Mouse (Mus musculus) heart, adult 8-10 months (tissue): ENCODE data around the gene Zfp106. TPM values are rescaled to one million over a fixed set of nuclear protein-coding genes. Genes with fewer than 3 reads are reported as not detected.
A peak's percentile ranks its signal among the peaks of the same experiment; 100 is the strongest.

Source experiments
- DNase-seq: peaks from one replicate; pipeline ENCODE4 v3.0.0; 2022; ENCODE audit warnings: low spot score
- total RNA-seq, 4 experiments: library from RNA; stranded (reverse); gene quantifications; 2 replicates each; pipeline ENCODE4 v1.2.4; 2022

Zfp106 gene
- total RNA-seq, 4 experiments from 2014 or later = 499 to 578 (median 540) TPM

DNA sequence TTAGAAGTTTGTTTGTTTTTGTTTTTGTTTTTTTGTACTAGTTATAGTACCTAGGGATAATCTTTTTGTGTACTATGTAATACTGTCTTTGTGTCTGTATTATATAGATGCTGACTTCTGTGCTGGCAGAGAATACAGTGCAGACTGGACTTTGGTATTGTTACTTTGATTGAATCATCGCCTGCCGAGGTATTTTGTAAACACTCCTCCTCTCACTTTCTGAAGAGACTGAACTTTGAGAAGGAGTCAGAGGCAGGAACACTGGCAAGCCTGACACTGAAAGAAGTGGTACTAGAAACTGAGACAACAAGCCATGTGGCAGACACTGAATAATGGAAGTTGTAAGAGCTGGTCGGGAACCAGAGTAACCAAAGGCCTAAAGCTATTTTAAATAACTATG is 6.8 kb downstream of the Zfp106 start:
- DNase-seq = no peak

DNA sequence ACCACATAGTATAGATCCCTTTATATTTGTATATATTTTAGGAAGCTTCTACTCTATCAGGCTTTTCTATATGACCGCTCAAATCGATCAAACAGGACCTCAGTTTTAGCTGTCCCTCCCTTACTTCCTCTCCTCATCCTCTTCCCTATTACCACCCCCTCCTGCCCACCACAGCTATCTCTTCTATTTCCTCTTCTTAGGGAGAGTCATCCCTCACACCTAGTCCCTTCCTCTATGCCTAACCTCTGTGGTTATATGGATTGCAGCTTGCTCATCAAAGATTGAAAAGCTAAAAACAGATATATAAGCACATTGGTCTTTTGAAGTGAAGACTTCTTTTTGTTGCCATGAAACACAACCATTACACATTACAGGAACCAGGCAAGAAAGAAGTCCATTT is 18.9 kb downstream of the Zfp106 start:
- no peak for DNase-seq

DNA sequence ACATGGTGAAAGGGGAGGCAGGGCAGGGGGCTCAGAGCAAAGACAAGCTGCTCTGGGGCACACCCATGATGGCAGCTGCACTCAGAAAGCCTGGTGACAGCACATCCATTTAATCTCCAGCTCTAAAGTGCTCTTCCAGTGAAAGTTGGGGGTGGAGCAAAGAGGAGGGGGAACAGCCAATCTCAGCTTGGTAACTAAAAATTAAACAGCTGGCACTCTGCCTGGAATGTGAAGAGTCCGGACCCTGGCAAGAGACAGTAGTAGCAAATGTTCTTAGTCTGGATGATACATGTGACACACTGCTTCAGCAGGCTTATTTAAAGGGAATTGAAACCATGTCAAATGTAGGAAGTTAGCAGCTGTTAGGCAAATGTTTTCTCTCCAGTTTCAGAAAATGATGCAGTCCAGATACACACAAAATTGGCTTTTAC is 23.9 kb downstream of the Zfp106 start:
- DNase-seq = peak; percentile 95

DNA sequence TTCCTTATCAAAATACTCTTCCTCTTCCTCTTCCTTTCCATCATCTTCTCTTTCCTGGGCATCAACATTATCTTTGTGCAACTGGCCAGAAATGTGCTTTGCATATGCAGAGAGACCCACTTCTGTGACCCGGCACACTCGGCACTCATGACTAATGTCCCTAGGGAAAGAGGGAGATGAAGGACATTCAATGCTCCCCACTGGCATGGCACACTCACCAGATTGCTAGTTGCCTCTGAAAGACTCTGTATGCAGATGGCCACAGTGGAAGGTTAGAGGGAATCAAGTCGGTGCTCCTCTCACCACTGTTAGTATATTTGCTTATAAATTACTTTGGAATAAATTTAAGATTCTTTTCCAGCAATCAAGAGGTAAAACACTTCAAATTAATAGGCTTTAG is 24.3 kb downstream of the Zfp106 start:
- DNase-seq = peak; percentile 24

DNA sequence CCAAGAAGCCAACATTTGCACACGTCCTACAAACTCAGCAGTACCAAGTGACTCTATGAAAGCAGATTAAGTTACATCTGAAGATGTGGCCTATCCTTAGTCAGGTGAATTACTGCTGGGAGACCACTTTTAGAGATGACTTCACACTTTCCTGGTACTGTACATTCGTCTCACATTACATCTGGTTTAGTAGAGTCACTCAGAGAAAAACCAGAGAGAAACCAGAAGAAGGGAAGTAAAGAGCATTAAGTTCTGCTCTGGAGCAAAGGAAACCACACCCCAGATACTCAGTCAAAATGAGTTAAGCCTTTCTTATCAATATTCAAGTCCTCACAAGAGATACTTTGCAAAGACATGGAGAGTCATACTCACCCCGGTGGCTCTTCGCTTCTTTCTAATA is 32.4 kb downstream of the Zfp106 start:
- no peak for DNase-seq

DNA sequence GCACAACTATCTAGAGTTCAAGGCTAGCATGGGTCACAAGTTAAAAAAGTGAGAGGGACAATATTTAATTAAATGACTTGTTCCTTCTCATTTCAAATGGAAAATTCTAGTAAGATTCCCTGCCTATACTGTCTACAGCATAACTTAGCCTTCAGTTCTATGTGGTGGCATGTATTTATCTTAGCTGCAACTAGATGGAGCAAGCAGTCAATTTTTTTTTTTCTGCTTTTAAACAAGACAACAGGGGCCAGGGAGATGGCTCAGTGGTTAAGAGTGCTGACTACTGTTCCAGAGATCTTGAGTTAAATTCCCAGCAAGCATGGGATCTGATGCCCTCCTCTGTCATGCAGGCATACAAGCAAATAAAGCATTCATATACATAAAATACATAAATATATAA is 34.1 kb downstream of the Zfp106 start:
- DNase-seq = no peak

DNA sequence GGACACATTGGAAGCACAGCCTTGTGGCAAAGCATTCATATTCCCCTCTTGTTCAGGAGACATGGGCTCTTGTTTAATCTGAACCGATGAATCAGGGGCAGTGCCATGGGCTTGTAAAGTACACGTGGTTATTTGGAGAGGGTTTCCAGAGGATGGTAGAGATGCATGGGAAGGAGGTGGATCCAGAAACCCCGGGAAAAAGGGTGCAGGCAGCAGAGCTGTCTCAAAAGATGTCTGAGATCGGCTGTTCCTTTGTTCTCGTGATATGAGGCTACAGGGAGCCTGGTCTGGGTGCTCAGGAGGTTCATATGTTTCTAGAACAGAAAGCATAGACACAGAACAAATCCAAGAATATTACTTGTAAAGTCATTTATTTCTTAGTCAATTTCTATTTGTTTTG is 36.9 kb downstream of the Zfp106 start:
- DNase-seq = no peak

DNA sequence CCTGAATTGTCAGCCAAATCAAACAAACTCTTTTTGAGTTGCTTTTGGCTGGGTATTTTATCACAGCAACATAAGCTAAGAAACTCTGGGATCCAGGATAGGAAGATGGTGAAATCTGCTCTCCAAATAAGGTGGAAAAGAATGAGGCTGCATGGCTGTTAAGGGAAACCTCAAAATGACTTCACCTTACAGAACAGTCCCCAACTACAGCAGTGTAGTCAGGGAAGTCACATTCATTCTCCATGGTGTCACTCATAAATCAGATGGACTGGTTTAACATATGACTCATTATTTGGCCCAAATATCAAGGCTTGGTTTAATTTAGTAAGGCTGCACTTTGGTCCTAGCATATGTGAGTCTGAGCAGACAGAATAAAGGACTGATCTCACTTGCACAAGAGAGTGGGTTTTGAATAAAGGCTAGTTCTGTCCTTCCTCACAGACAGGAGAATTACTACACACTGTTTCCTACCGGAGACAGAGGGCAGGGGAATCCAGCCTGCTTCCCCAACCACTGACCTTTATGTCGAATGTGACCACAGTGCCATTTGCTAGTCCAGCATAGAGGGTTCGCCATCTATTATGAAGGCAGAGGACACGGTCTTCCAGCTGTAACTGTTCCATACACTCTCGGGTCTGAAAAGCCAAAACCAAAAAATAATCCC is 45.0 kb downstream of the Zfp106 start:
- peak; percentile 11 for DNase-seq

DNA sequence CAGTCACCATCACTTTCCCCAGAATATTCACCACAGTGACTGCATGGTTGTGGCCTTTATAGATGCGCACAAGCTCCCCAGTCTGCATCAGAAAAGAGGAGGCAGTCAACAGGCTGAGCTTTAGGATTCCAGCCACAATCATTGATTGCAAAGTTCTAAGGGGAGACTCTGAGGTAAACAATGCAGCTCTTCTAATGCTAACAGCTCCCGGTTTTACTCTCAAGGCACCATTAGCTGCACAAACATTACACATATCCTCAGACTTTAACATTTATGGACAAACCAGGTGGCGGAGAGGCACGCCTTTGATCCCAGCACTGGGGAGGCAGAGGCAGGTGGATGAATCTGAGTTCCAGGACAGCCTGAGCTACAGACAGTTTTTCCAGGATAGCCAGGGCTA is 49.5 kb downstream of the Zfp106 start:
- DNase-seq = no peak

DNA sequence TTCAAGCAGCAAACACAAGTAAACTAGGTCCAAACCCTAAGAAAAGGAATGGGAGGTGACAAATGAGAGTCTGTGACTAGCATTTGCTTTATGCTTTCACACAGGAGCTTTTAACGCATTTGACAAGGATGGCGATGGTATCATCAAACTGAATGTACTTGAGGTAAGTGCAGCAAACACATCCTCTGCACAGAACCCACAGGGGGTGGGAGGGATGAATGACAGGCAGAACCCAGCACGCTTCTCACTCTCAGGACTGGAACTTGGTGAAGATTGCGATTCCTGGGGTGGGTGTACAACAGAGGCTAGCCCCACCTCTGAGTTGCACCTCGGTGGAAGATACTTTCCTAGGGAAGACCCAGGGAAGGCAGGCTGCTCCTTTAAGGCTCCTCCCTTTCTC is 59.7 kb downstream of the Zfp106 start:
- no peak for DNase-seq

DNA sequence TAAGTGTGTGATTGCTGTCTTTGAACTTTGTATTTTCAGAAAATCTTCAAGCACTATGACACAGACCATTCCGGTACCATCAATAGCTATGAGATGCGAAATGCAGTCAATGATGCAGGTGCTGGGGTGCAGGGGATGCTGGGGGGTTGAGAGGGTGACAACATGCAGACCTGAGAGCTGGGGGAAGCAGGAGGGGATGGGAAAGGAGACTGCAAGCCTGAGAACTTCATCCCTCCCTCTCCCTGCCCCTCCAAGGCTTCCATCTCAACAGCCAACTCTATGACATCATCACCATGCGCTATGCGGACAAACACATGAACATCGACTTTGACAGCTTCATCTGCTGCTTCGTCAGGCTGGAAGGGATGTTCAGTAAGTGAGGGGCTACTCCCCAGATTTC is 60.5 kb downstream of the Zfp106 start:
- DNase-seq = no peak

DNA sequence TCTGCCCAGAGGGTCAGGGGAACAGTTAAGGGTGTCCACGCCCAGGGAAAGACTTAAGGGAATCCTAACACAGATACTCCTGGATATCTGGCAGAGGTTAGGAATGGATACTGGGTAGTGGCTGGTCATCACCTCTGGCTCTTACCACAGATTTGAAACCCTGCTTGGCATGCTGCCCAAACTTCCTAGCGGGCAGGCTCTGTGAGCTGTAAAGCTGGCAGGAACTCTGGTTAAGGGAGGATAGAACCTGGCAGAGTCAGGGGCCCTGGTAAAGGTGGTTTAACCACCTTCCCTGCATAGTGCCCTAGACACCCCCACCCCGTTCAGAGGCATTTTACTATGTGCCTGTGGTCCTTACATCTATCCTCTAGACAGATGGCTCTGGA is 61.0 kb downstream of the Zfp106 start:
- no peak for DNase-seq

DNA sequence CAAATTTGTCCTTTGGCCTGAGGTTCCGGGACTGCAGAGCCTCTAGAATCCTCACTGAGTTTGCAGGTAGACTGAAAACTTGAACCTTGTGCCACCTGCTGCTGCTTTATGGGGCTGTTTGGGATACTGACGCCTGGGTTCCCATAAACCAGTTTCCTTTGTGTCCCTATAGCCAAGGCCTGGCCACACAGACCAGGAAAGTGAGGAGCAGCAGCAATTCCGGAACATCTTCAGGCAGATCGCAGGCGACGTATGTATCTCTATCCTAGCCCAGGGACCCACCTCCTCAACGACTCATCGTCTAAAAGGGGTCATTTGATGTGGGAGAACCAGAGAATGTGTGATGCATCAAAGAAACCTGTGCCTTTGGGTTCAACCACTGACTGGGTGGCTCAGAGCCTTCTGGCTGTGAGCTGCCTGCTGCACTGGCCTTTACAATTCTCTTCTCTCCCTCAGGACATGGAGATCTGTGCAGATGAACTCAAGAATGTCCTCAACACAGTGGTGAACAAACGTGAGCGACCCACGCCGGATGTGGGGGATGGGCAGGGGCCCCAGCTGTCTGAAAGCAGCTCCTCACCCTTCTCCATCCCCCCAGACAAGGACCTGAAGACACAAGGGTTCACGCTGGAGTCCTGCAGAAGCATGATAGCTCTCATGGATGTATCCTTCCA is 61.6 kb downstream of the Zfp106 start:
- DNase-seq = no peak

DNA sequence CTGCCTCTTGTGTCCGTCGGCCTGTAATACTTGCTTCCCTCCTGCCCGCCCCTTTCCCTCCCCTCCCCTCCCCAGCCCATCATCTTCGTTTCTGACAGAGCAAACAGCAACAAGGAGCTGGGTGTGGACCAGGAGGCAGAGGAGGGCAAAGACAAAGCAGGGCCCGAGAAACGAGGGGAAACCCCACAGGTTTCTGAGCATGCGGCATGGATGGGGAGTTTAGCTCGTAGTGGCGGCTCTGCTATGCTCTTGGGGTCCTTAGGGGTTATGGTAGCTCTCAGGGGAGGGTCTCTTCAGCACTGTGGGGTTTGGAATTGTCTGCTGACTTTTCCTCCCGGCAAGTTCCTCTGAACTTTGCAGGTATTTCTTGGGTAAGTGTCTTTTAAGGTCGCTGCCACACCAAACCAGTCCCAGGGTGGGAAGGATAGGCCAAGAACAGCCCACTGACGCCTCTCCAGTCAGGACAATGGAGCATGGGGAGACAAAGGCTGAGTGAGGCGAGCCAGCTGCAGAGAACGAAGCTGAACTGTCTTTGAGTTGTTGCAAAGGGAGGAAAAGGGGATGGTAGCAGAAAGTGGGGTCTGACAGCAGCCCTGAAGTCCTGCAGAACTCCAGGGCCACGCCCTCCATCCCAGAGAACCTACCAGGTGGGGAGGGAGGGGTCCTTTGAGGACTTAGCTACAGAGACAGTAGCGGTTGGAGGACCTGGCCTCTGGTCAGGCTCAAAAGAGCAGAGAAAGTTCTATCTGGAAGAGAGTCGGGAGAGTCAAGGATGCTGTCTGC is 62.3 kb downstream of the Zfp106 start:
- no peak for DNase-seq

DNA sequence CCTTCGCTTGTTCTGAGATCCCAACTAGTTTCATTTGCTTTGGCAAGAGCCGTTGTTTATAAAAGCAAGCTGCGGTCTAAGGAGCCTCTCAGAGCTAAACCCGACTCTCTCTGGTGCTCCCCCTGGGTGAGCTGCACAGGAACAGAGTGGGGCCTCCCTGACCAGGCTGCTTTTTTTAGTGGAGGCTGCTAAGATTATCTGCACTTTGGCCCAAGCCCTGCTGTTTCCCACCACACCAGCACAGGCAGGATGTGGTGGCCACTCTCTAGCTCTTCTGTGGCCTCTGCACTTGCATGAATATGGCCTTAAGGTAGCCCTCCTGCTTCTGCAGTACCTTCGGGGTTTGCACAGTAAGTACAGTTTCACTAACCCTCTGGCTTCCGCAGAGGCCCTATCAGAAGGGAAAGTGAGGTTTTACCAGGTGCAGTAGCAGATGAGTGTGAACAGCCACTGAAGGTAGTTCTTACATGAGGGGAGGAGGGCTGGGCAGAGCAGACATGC is 63.6 kb downstream of the Zfp106 start:
- DNase-seq = no peak

DNA sequence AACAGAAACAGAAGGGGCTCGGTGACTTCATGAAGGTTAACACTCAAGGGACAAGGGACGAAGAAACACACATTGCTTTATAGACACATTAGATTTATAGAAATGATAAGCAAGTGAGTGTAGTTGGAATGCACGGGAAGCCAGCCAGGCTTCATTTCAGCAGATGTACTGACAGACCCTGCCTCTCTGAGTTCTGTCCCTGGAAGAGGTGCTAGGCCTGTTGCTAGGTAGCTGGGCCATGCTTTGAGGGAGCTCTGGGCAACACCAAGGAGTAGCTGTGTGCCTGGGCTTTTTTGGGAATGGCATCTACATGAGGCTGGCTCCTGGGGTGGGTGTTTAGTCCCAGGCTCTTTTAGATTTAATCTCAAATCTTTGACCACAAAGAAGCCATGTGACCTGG is 67.1 kb downstream of the Zfp106 start:
- no peak for DNase-seq

DNA sequence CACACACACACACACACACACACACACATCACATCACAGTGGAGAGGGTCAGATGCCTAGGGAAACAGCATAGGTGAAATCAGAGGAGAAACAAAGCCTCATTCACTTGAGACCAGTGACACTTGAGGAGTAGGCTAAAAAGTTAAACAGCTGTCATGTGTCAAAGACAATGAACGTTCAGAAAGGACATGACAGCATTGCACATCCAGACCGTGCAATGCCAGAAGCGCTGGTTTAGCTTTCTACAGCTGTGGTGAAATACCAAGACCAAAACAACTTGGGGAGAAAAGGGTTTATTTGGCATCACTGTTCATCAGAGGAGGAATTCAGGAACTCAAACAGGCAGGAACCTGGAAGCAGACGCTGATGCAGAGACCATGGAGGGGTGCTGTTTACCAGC is 70.4 kb downstream of the Zfp106 start:
- DNase-seq = no peak

DNA sequence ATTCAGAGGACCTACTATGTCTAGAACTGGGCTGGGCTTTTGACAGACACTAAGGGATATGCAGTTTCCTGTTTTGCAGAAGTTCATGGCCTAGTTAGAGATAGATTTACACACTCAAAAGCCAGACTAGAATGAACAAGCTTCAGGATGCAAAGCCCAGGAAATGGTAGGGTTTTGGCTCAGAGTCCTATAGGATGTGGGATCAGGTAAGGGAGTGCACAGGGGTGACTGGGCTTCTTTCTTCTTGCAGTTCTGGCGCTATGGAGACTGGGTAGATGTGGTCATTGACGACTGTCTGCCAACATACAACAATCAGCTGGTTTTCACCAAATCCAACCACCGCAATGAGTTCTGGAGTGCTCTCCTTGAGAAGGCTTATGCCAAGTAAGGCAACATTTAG is 79.4 kb downstream of the Zfp106 start:
- no peak for DNase-seq

DNA sequence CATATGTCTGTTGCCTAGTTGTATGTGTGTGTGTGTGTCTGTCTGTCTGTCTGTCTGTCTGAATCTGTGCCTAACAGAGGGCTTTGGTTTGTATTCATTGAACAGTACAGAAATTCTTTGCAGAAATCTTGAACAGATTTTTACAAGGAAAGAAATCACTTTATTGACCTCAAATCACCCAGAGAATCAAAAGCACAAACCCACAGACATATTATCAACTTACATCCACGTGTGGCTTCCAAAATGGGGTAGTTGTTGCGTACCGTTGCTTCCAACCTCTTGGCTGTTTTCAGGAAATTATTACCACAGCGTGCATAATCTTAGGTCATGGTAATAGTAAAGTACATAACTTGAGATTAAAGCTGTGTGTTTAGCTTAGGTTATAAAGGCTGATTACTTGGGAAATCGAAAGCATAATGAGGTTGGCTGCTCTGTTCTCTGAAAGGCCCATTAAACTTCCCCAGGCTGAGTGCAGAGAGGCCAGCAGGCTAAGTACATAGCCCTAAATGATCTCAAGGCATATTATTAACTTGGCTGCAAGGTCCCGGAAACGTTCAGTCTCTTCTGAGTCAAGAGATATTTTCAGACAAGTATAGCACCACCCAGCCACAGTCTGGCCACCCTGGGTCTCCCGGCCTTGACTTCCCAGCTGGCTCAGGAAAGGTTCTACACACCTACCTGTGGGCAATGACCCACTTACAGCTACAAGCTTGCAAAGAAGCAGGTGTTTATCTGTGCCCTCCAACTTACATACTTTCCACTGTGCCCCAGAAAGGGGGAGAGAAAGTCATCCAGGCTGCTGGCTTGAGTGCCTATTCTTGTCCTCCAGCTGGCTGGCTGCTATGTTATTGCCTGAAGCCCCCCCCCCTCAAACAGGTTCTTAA is 80.9 kb downstream of the Zfp106 start:
- peak; percentile 29 for DNase-seq

DNA sequence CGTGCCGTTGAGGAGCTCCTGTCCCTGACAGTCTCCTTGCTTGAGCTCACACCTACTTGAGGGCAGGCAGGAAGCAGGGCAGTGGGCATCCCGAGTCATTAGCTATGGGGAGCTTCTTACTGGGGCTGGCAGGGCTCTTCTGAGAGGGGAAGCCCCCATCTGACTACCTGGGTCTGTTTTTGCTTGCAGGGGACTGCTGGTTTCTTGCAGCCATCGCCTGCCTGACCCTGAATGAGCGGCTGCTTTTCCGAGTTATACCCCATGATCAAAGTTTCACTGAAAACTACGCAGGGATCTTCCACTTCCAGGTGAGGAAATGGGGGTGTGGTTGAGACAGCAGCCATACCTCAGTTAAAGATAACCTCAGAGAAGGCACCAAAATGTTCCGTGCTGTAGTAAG is 81.7 kb downstream of the Zfp106 start:
- no peak for DNase-seq

DNA sequence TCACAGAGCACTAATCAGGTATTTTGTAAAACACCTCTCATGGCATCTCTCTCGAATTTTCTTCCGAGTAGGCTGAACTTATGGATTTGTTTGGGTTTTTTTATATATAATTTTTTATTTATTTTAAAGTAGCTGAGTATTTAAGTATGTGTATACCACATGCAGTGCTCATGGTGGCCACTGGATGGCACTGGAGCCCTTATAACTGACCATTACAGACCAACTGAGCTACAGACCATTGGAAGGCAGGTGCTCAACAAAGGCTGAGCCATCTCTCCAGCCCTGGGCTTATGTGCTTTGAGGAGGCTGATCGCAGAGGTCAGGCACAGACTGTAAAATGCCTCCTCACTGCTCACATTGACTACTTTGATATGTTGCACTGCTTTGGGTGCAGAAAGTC is 85.0 kb downstream of the Zfp106 start:
- DNase-seq = peak; percentile 61
